Mouse (Mus musculus): ENCODE measurements around the gene Abhd11. TPM values are rescaled to one million over a fixed set of nuclear protein-coding genes. Genes with fewer than 3 reads are reported as not detected.
A peak's percentile ranks its signal among the peaks of the same experiment; 100 is the strongest.

Gene Abhd11
- polyA plus RNA-seq, 1 experiment from 2014 or later, result 71.6 TPM

GRCm38 (mm10) chr5:134989741-134990140 is 19.2 kb upstream of the Abhd11 start:
- Histone ChIP-seq H3K27ac (no peak overlapping the region), H3K4me2 (no peak overlapping the region), H3K27me3 (peaks cover 52% of the 10 kb centered on the region), H3K9ac (no peak overlapping the region), H3K36me3 (no peaks in the 10 kb centered on the region), H3K4me3 (replicated peaks) (no peak overlapping the region; the same call in 1 of the 2 replicates), H3K4me1 (peaks cover 27% of the 10 kb centered on the region), H3K9me3 (replicated peaks) (no peaks in the 10 kb centered on the region)
- WGBS, result 56% methylated on average over 6 of the region's 6 CpGs
- ATAC-seq (replicated peaks; ENCODE audit: low FRiP score), result no peak

GRCm38 (mm10) chr5:134992566-134992965 is 16.4 kb upstream of the Abhd11 start:
- Histone ChIP-seq H3K9ac (no peak overlapping the region), H3K27ac (peak overlapping the region; percentile 27; the same call in 1 of the 2 replicates)
- 86% methylated on average over 5 of the region's 5 CpGs for WGBS

GRCm38 (mm10) chr5:134998359-134998758 is 10.6 kb upstream of the Abhd11 start:
- Histone ChIP-seq H3K9me3 (replicated peaks) (no peaks in the 10 kb centered on the region), H3K36me3 (no peaks in the 10 kb centered on the region), H3K9ac (no peak overlapping the region), H3K27ac (no peak overlapping the region), H3K4me1 (peaks cover 19% of the 10 kb centered on the region), H3K4me2 (no peak overlapping the region), H3K27me3 (no peaks in the 10 kb centered on the region), H3K4me3 (replicated peaks) (no peak overlapping the region)
- 72% methylated on average over 6 of the region's 6 CpGs for WGBS
- ATAC-seq (replicated peaks; ENCODE audit: low FRiP score), result no peak

More at GRCm38 (mm10) chr5:134992566-134992965, 16.4 kb upstream of the Abhd11 start:
- Histone ChIP-seq H3K27me3 (peaks cover 24% of the 10 kb centered on the region), H3K36me3 (no peaks in the 10 kb centered on the region), H3K4me3 (replicated peaks) (no peak overlapping the region), H3K4me1 (no peaks in the 10 kb centered on the region), H3K9me3 (replicated peaks) (no peaks in the 10 kb centered on the region), H3K4me2 (no peak overlapping the region)
- ATAC-seq (replicated peaks; ENCODE audit: low FRiP score), result no peak

- Histone ChIP-seq H3K9ac (no peak overlapping the region), H3K27me3 (no peaks in the 10 kb centered on the region), H3K36me3 (no peaks in the 10 kb centered on the region), H3K4me3 (replicated peaks) (no peak overlapping the region), H3K4me2 (no peak overlapping the region), H3K4me1 (peaks cover 19% of the 10 kb centered on the region), H3K9me3 (replicated peaks) (no peaks in the 10 kb centered on the region), H3K27ac (no peak overlapping the region)
- 97% methylated on average over 4 of the region's 4 CpGs for WGBS
- ATAC-seq (replicated peaks; ENCODE audit: low FRiP score), result no peak
Observed at GRCm38 (mm10) chr5:134999797-135000196, 9.2 kb upstream of the Abhd11 start.

- no peaks in the 10 kb centered on the region for H3K27me3 ChIP-seq
- 61% methylated on average over 16 of the region's 16 CpGs for WGBS
- peak overlapping the region; percentile 80 for H3K27ac ChIP-seq
- H3K4me2 ChIP-seq, result peak overlapping the region; percentile 41; the same call in 1 of the 2 replicates
- H3K4me3 ChIP-seq (replicated peaks), result no peak overlapping the region
- no peaks in the 10 kb centered on the region for H3K9me3 ChIP-seq (replicated peaks)
- no peak for ATAC-seq (replicated peaks; ENCODE audit: low FRiP score)
- H3K4me1 ChIP-seq, result peaks cover 19% of the 10 kb centered on the region
- H3K9ac ChIP-seq, result no peak overlapping the region
- H3K36me3 ChIP-seq, result no peaks in the 10 kb centered on the region
Observed at GRCm38 (mm10) chr5:135000751-135001150, 8.2 kb upstream of the Abhd11 start.

- H3K4me3 ChIP-seq (replicated peaks), result no peak overlapping the region; the same call in 1 of the 2 replicates
- H3K27ac ChIP-seq, result peak overlapping the region; percentile 82
- no peak overlapping the region for H3K9ac ChIP-seq
- H3K4me1 ChIP-seq, result peaks cover 19% of the 10 kb centered on the region
- H3K9me3 ChIP-seq (replicated peaks), result no peaks in the 10 kb centered on the region
- peak overlapping the region; percentile 41 for H3K4me2 ChIP-seq
- peak; percentile 87 for ATAC-seq (replicated peaks; ENCODE audit: low FRiP score)
- WGBS, result 2% methylated on average over 14 of the region's 14 CpGs
- H3K36me3 ChIP-seq, result no peaks in the 10 kb centered on the region
- H3K27me3 ChIP-seq, result no peaks in the 10 kb centered on the region
Observed at GRCm38 (mm10) chr5:135001309-135001708, 7.6 kb upstream of the Abhd11 start.

- no peaks in the 10 kb centered on the region for H3K27me3 ChIP-seq
- H3K9ac ChIP-seq, result no peak overlapping the region
- 65% methylated on average over 5 of the region's 5 CpGs for WGBS
- no peaks in the 10 kb centered on the region for H3K9me3 ChIP-seq (replicated peaks)
- H3K4me3 ChIP-seq (replicated peaks), result no peak overlapping the region
- H3K36me3 ChIP-seq, result no peaks in the 10 kb centered on the region
- ATAC-seq (replicated peaks; ENCODE audit: low FRiP score), result 0 out of 2 replicates have a peak, but pooled peaks have one; percentile 5
- H3K4me1 ChIP-seq, result peaks cover 19% of the 10 kb centered on the region
- H3K4me2 ChIP-seq, result no peak overlapping the region
- H3K27ac ChIP-seq, result peak overlapping the region; percentile 77
Observed at GRCm38 (mm10) chr5:135002151-135002550, 6.8 kb upstream of the Abhd11 start.

- WGBS, result 34% methylated on average over 16 of the region's 16 CpGs
- Histone ChIP-seq H3K9ac (peak overlapping the region; percentile 68), H3K27me3 (no peaks in the 10 kb centered on the region), H3K4me3 (replicated peaks) (peak overlapping the region; percentile 81), H3K27ac (peak overlapping the region; percentile 100), H3K36me3 (0 out of 2 replicates have a peak, but pooled peaks cover 6% of the 10 kb centered on the region), H3K4me1 (peaks cover 38% of the 10 kb centered on the region), H3K9me3 (replicated peaks) (no peaks in the 10 kb centered on the region), H3K4me2 (peak overlapping the region; percentile 83)
- ATAC-seq (replicated peaks; ENCODE audit: low FRiP score), result no peak
Observed at GRCm38 (mm10) chr5:135007802-135008571, 965 bp upstream of the Abhd11 start.

- Histone ChIP-seq H3K4me3 (replicated peaks) (peak overlapping the region; percentile 81), H3K27ac (peak overlapping the region; percentile 100), H3K36me3 (0 out of 2 replicates have a peak, but pooled peaks cover 6% of the 10 kb centered on the region), H3K4me2 (peak overlapping the region; percentile 83), H3K27me3 (no peaks in the 10 kb centered on the region), H3K9me3 (replicated peaks) (no peaks in the 10 kb centered on the region), H3K9ac (peak overlapping the region; percentile 66), H3K4me1 (peaks cover 41% of the 10 kb centered on the region)
- under 1% methylated on average over 37 of the region's 37 CpGs for WGBS
- peak; percentile 81 for ATAC-seq (replicated peaks; ENCODE audit: low FRiP score)
Observed at GRCm38 (mm10) chr5:135009590-135010319, 803 bp downstream of the Abhd11 start.

- Histone ChIP-seq H3K4me1 (peaks cover 43% of the 10 kb centered on the region), H3K27me3 (no peaks in the 10 kb centered on the region), H3K27ac (peak overlapping the region; percentile 100), H3K4me3 (replicated peaks) (peak overlapping the region; percentile 81), H3K9me3 (replicated peaks) (no peaks in the 10 kb centered on the region), H3K36me3 (0 out of 2 replicates have a peak, but pooled peaks cover 6% of the 10 kb centered on the region), H3K9ac (peak overlapping the region; percentile 66), H3K4me2 (peak overlapping the region; percentile 83)
- 39% methylated on average over 7 of the region's 7 CpGs for WGBS
- ATAC-seq (replicated peaks; ENCODE audit: low FRiP score), result no peak
Observed at GRCm38 (mm10) chr5:135010320-135010709, 1.4 kb downstream of the Abhd11 start.

GRCm38 (mm10) chr5:135010841-135011743 is 2.1 kb downstream of the Abhd11 start:
- Histone ChIP-seq H3K9ac (0 out of 2 replicates have a peak overlapping the region, but pooled peaks have one; percentile 4), H3K9me3 (replicated peaks) (no peaks in the 10 kb centered on the region), H3K4me2 (peak overlapping the region; percentile 83), H3K4me3 (replicated peaks) (peak overlapping the region; percentile 81; the same call in 1 of the 2 replicates), H3K27me3 (no peaks in the 10 kb centered on the region), H3K4me1 (peaks cover 49% of the 10 kb centered on the region), H3K27ac (peak overlapping the region; percentile 100), H3K36me3 (0 out of 2 replicates have a peak, but pooled peaks cover 6% of the 10 kb centered on the region)
- 86% methylated on average over 25 of the region's 25 CpGs for WGBS
- no peak for ATAC-seq (replicated peaks; ENCODE audit: low FRiP score)
